Mouse (Mus musculus) myocyte (in vitro differentiated cells): ENCODE results near the gene Schip1.

ENCODE experiments used
- CEBPB ChIP-seq: IDR thresholded peaks from 2 replicates; pipeline ENCODE4 v1.6.1; 2011; ENCODE audit warnings: mild to moderate bottlenecking, moderate library complexity; ENCODE audit not compliant: poor library complexity, insufficient read depth, severe bottlenecking
- E2F4 ChIP-seq: IDR thresholded peaks from one replicate; pipeline ENCODE4 v1.6.1; 2011; ENCODE audit warnings: mild to moderate bottlenecking, control low read depth, moderate library complexity; ENCODE audit not compliant: insufficient read depth
- MAX ChIP-seq: IDR thresholded peaks from one replicate; pipeline ENCODE4 v1.6.1; 2011; ENCODE audit warnings: low read depth, mild to moderate bottlenecking, control low read depth
- MYOD1 ChIP-seq, 3 experiments: IDR thresholded peaks; one replicate each; pipeline ENCODE4 v1.6.1; 2011; ENCODE audit warnings: control low read depth in 2 of 3, low read depth in 2 of 3, mild to moderate bottlenecking in 2 of 3, moderate library complexity in 1 of 3; ENCODE audit not compliant: insufficient read length in 2 of 3, control insufficient read depth in 1 of 3
- POLR2A ChIP-seq: IDR thresholded peaks from one replicate; pipeline ENCODE4 v1.6.1; 2011; ENCODE audit warnings: low read depth, mild to moderate bottlenecking, control low read depth, moderate library complexity; ENCODE audit not compliant: insufficient read length
- POLR2AphosphoS2 ChIP-seq: IDR thresholded peaks from one replicate; pipeline ENCODE4 v1.6.1; 2011; ENCODE audit warnings: low read depth, control low read depth; ENCODE audit not compliant: insufficient read length
- REST ChIP-seq: IDR thresholded peaks from one replicate; pipeline ENCODE4 v1.6.1; 2011; ENCODE audit warnings: mild to moderate bottlenecking, control low read depth, moderate library complexity; ENCODE audit not compliant: insufficient read depth, insufficient read length
- TCF12 ChIP-seq: IDR thresholded peaks from one replicate; pipeline ENCODE4 v1.6.1; 2011; ENCODE audit warnings: mild to moderate bottlenecking, control low read depth; ENCODE audit not compliant: poor library complexity, insufficient read depth, severe bottlenecking
- TCF3 ChIP-seq: IDR thresholded peaks from one replicate; pipeline ENCODE4 v1.6.1; 2011; ENCODE audit warnings: low read depth, control low read depth; ENCODE audit not compliant: insufficient read length
- USF1 ChIP-seq: IDR thresholded peaks from one replicate; pipeline ENCODE4 v1.6.1; 2011; ENCODE audit warnings: low read depth, mild to moderate bottlenecking, control low read depth, moderate library complexity

DNA sequence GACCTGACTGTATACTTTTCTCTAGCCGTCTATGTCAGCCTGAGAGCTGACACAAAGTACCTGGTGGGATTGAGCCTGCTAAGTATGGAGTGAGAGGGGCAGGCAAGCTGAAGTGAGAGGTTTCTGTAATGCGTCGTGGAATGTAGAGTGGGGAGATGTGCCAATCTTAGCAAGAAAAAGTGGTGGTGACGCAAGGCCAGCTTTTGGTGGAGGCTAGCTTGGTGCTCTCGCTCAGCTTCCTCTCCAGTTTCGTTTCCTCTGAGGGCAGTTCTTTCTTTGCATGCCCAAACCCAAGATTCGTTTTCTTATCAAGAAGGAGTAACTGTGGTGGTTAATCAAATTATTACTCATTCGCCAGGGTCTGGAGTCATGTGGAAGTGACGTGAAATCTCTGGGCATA lies 492.3 kb downstream of the Schip1 start:
- TF ChIP-seq POLR2A (no peak), USF1 (no peak), TCF12 (no peak), MAX (no peak), POLR2AphosphoS2 (no peak), MYOD1 (IDR thresholded peaks at IDR 0.05; ENCODE audit: control insufficient read depth in 1 of 3, insufficient read length in 2 of 3, low read depth in 2 of 3) (no peak), E2F4 (no peak), CEBPB (no peak), TCF3 (no peak), REST (no peak)
